23 mouse cellular contexts compared by ENCODE assay signal in the genomic region with DNA sequence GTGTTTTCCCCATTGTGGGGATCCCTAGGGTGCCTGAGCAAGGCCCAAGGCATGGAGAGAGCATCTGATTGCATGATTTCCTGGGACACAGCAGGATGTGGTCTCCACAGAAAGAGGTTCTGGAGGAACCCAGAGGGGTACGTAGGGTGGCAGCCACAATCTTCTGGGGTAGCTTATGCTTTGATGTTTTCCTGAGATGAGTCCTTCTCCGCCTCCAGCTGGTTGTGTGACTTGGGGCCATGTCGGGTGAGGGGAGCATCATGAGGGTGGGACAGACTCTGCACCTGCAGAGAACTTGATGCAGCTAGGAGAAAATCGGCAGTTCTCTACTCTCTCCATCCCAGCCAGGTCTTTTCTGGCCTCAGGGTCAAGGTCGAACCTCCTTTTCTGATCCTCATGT. TPM values are rescaled to one million over a fixed set of nuclear protein-coding genes. Genes with fewer than 3 reads are reported as not detected.
DNase-seq lines count a peak whose midpoint lies in the region; ATAC-seq and TF ChIP-seq lines count a peak whose summit lies in the region.
"Had no signal": no experiment of that assay in that cellular context is flagged by ENCODE, and none has a peak within 500 bp of the region (broad histone marks: within the 10 kb centered on the region; RNA-seq: fewer than 3 reads in every experiment).

No protein-coding gene starts in this region.

- peak overlapping the region; percentile 52; the same call in 1 of the 2 replicates for H3K27ac ChIP-seq in gastrocnemius, adult 2 months
- peak overlapping the region; percentile 41 for H3K27ac ChIP-seq in heart, embryonic 15.5 days
- no peak overlapping the region for H3K27ac ChIP-seq in midbrain, embryonic 11.5 days (ENCODE audit: low read depth, low read length)
- H3K27ac ChIP-seq: embryonic facial prominence, embryonic 13.5 days; forebrain, embryonic 12.5 days; hindbrain, postnatal 0 days; kidney, embryonic 15.5 days; limb, embryonic 15.5 days; midbrain, embryonic 15.5 days; neural tube, embryonic 12.5 days had no signal

- intact Hi-C loops in gastrocnemius, adult 2 months (cut with DNase I): no loop called here
- intact Hi-C loops in heart, postnatal 25 days (cut with DNase I): no loop called here

- 64% methylated on average over 5 of the region's 5 CpGs for WGBS in heart, embryonic 15.5 days
- 87% methylated on average over 5 of the region's 5 CpGs for WGBS in midbrain, embryonic 11.5 days

- H3K9me3 ChIP-seq in heart, embryonic 15.5 days (replicated peaks): no peaks in the 10 kb centered on the region
- no peaks in the 10 kb centered on the region for H3K9me3 ChIP-seq in midbrain, embryonic 11.5 days (ENCODE audit: control insufficient read depth, low read length)
- H3K9me3 ChIP-seq: embryonic facial prominence, embryonic 13.5 days; forebrain, embryonic 12.5 days; kidney, embryonic 15.5 days; limb, embryonic 15.5 days; midbrain, embryonic 15.5 days; neural tube, embryonic 12.5 days had no signal

- peaks cover 85% of the 10 kb centered on the region for H3K4me1 ChIP-seq in heart, embryonic 15.5 days (replicated peaks)
- peaks cover 8% of the 10 kb centered on the region for H3K4me1 ChIP-seq in midbrain, embryonic 11.5 days (ENCODE audit: control insufficient read depth, insufficient read depth, low read length)

- ATAC-seq in heart, embryonic 15.5 days (replicated peaks; ENCODE audit: insufficient number of reproducible peaks, insufficient read depth, low FRiP score, low read depth): no peak
- no peak for ATAC-seq in midbrain, embryonic 11.5 days (ENCODE audit: low FRiP score)
- ATAC-seq: hindbrain, postnatal 0 days; midbrain, embryonic 15.5 days had no signal

- H3K36me3 ChIP-seq in heart, embryonic 15.5 days: no peaks in the 10 kb centered on the region
- H3K36me3 ChIP-seq in midbrain, embryonic 11.5 days (ENCODE audit: control insufficient read depth, insufficient read depth, low read length): no peaks in the 10 kb centered on the region
- H3K36me3 ChIP-seq: forebrain, embryonic 12.5 days; kidney, embryonic 15.5 days; midbrain, embryonic 15.5 days; neural tube, embryonic 12.5 days had no signal

- no peak overlapping the region for H3K4me2 ChIP-seq in heart, embryonic 15.5 days
- H3K4me2 ChIP-seq in midbrain, embryonic 11.5 days: no peak overlapping the region
- H3K4me2 ChIP-seq: embryonic facial prominence, embryonic 13.5 days; forebrain, embryonic 12.5 days; kidney, embryonic 15.5 days; limb, embryonic 15.5 days; midbrain, embryonic 15.5 days; neural tube, embryonic 12.5 days had no signal

- TF ChIP-seq CTCF in gastrocnemius, adult 2 months (IDR thresholded peaks at IDR 0.05): no peak

- no peak overlapping the region for H3K9ac ChIP-seq in heart, embryonic 15.5 days
- H3K9ac ChIP-seq in midbrain, embryonic 11.5 days (ENCODE audit: low read length): no peak overlapping the region
- H3K9ac ChIP-seq: embryonic facial prominence, embryonic 13.5 days; forebrain, embryonic 12.5 days; kidney, embryonic 15.5 days; limb, embryonic 15.5 days; midbrain, embryonic 15.5 days; neural tube, embryonic 12.5 days had no signal

- no peak overlapping the region for H3K4me3 ChIP-seq in gastrocnemius, adult 2 months
- H3K4me3 ChIP-seq in heart, embryonic 15.5 days: no peak overlapping the region
- no peak overlapping the region for H3K4me3 ChIP-seq in midbrain, embryonic 11.5 days (ENCODE audit: low read depth, low read length)
- H3K4me3 ChIP-seq: embryonic facial prominence, embryonic 13.5 days; erythroblast, embryonic 14.5 days; forebrain, embryonic 12.5 days; kidney, embryonic 15.5 days; limb, embryonic 15.5 days; midbrain, embryonic 15.5 days; neural tube, embryonic 12.5 days had no signal

- H3K27me3 ChIP-seq in heart, embryonic 15.5 days: no peaks in the 10 kb centered on the region
- H3K27me3 ChIP-seq in midbrain, embryonic 11.5 days (ENCODE audit: control insufficient read depth, insufficient read depth, low read length): no peaks in the 10 kb centered on the region
- H3K27me3 ChIP-seq: embryonic facial prominence, embryonic 13.5 days; kidney, embryonic 15.5 days; limb, embryonic 15.5 days; midbrain, embryonic 15.5 days; neural tube, embryonic 12.5 days had no signal

- DNase-seq in gastrocnemius, adult 2 months: no peak
- DNase-seq in gastrocnemius, adult 8-10 months (ENCODE audit: low spot score in 2 of 2): no peak
- DNase-seq in heart, postnatal 25 days (ENCODE audit: low spot score): no peak
- peak; percentile 18 for DNase-seq in CD4-positive helper T cell, adult 2 months (ENCODE audit: low read depth, low spot score)
- DNase-seq in thymus, postnatal 25 days: peak; percentile 29
- no peak for DNase-seq in midbrain, embryonic 11.5 days (ENCODE audit: low spot score, missing footprints)
- DNase-seq: adrenal gland, postnatal 14 days; cerebellum, adult 8-10 months; cerebellum, postnatal 36 days; embryo, embryonic 11 days; kidney, adult 11 months; layer of hippocampus, adult 9-11 months; lung, postnatal 4 days; right cerebral cortex, postnatal 14 days had no signal

RNA-seq across cellular contexts. Expression of gene Rxra, which starts 36.4 kb away (rescaled TPM):
- total RNA-seq in gastrocnemius, adult 2 months (2021): 100 to 1,000 TPM; 118 to 120 TPM
- 100 to 1,000 TPM; 127 to 155 (median 141) TPM for total RNA-seq in gastrocnemius, adult 8-10 months (2022)
- 6.6 and 9.5 TPM in 2 replicates for polyA plus RNA-seq in heart, embryonic 15.5 days (2015; fragmentation: Nextera tagmentation; extraction: Ambion mirVana)
- 10 to 100 TPM; 41.5 to 45.9 TPM for total RNA-seq in heart, postnatal 25 days (2021)
- polyA plus RNA-seq in midbrain, embryonic 11.5 days (2014; fragmentation: Nextera tagmentation; extraction: Ambion mirVana): 6.7 and 6.9 TPM in 2 replicates

Comparison
In these comparisons a context has a peak if more than half of its experiments do, and no peak if none do; other contexts are left out.
1. DNase-seq: peak in CD4-positive helper T cell, adult 2 months (single experiment) and thymus, postnatal 25 days (single experiment); none in gastrocnemius, adult 2 months (single experiment), gastrocnemius, adult 8-10 months (0 of 2), heart, postnatal 25 days (single experiment) and midbrain, embryonic 11.5 days (single experiment).